Mouse (Mus musculus) embryonic facial prominence, embryonic 10.5 days (tissue): ENCODE results near the gene Rnase10. TPM values are rescaled to one million over a fixed set of nuclear protein-coding genes. Genes with fewer than 3 reads are reported as not detected.
A peak's percentile ranks its signal among the peaks of the same experiment; 100 is the strongest.

Experiments used
- DNase-seq: peaks from one replicate; pipeline ENCODE4 v3.0.0-alpha.2; 2017; ENCODE audit warnings: low spot score
- H3K27ac ChIP-seq: fragments of 300-500 bp; sonication (generic); replicated peaks from 2 replicates; pipeline ENCODE4 v1.5.1; 2016; ENCODE audit warnings: mild to moderate bottlenecking
- H3K27me3 ChIP-seq: fragments of 300-500 bp; sonication (generic); replicated peaks from 2 replicates; pipeline ENCODE4 v1.6.1; 2016; ENCODE audit warnings: low read depth, mild to moderate bottlenecking; ENCODE audit not compliant: poor library complexity, severe bottlenecking
- H3K36me3 ChIP-seq: fragments of 300-500 bp; sonication (generic); replicated peaks from 2 replicates; pipeline ENCODE4 v1.6.1; 2016; ENCODE audit warnings: mild to moderate bottlenecking, moderate library complexity
- H3K4me1 ChIP-seq: fragments of 300-500 bp; sonication (generic); 2 replicates; pipeline ENCODE4 v1.6.1; 2016
- H3K4me3 ChIP-seq: fragments of 300-500 bp; sonication (generic); 2 replicates; pipeline ENCODE4 v1.5.1; 2016; ENCODE audit warnings: mild to moderate bottlenecking, moderate library complexity
- H3K9me3 ChIP-seq: fragments of 300-500 bp; sonication (generic); 2 replicates; pipeline ENCODE4 v1.6.1; 2016; ENCODE audit warnings: mild to moderate bottlenecking
- WGBS: fragments of 180-500 bp; shearing (Covaris S2); methylation state at CpG from one replicate; pipeline ENCODE4 v1.1.7; 2016; 5-methylcytosine and 5-hydroxymethylcytosine counted together
- polyA plus RNA-seq: library from polyadenylated mRNA; unstranded; fragments of >200 nt; fragmentation: Nextera tagmentation; extraction: Ambion mirVana; gene quantifications from 2 replicates; pipeline ENCODE4 v1.2.1, GENCODE M21; 2016

Gene Rnase10
- polyA plus RNA-seq, 1 experiment from 2014 or later: not detected

DNA sequence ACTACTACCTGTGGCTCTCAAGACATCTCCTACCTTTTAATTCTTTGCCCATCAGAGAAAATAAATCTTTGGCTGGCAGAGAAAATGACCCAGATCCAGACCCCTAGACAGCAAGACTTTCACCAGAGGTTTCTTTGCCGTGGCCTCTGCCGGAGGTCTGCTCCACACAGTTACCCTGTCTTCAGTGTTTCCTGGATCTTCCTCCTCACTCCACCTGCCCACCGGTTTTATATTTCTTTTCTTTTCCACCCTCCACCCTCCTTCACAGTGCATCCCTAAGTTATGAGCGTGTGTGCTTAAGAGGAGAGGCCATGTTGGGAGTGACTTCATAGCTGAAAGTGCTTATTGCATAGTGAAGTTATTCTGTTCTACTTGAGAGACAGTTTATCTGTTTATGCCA lies 15.9 kb downstream of the Rnase10 start:
- 83% methylated on average over 4 of the region's 4 CpGs for WGBS
- Histone ChIP-seq H3K36me3 (no peaks in the 10 kb centered on the region), H3K4me3 (no peak overlapping the region), H3K27me3 (no peaks in the 10 kb centered on the region), H3K27ac (no peak overlapping the region), H3K4me1 (no peaks in the 10 kb centered on the region), H3K9me3 (no peaks in the 10 kb centered on the region)
- no peak for DNase-seq

DNA sequence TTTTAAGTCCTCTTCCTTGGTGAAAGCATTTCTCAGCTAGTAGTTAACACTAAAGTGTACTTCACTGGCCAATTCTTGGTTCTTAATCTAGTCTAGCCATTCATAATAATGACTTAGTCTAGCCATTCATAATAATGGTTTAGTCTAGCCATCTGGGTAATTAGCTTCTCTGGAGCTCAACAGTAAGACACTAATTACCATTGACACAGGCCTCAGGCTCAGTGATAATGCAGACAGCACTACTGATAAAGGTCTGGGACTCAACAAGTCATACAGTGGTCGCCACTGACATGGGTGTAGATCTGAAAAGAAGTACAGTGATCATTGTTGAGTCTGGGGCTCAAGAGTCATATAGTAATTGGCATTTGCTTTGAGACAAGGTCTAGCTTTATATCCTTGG lies 17.3 kb downstream of the Rnase10 start:
- no peaks in the 10 kb centered on the region for H3K9me3 ChIP-seq
- H3K27me3 ChIP-seq: no peaks in the 10 kb centered on the region
- WGBS: 80% methylated on average over 1 of the region's 1 CpGs
- no peak for DNase-seq
- H3K4me3 ChIP-seq: no peak overlapping the region
- no peaks in the 10 kb centered on the region for H3K4me1 ChIP-seq
- H3K27ac ChIP-seq: no peak overlapping the region
- H3K36me3 ChIP-seq: no peaks in the 10 kb centered on the region

DNA sequence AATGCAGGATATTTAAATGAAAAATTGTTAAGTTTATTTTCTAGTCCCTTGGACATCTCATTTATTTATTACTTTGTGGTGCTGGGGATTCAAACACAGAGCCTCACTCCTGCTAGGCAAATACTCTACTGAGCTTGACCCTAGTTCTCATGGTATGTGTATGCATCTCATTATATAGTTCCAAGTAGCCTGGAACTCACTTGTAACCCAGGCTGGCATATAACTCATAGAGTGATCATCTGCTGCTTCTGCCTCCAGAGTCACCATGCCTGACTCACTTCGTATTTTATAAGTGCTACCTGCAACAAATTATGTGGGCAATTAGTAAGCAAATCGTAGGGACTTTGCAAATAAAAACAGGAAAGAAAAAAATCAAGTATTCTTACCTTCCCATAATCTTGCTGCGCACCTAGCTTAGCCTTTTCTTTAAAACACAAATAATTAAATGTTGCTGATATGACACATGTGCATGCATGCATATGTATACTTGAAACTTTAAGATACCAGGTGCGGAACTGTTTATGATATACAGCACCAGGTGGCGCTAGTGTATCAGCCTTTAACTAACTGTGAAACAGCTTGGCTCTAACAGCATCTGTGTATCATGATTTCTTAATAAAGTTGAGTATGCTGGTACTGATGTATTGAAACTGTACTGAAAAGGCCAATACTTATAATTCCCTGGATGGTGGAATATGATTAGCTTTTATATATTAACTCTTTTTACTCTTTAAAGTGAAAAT lies 19.0 kb downstream of the Rnase10 start:
- H3K9me3 ChIP-seq: no peaks in the 10 kb centered on the region
- peak; percentile 61 for DNase-seq
- H3K27ac ChIP-seq: no peak overlapping the region
- H3K4me1 ChIP-seq: no peaks in the 10 kb centered on the region
- no peak overlapping the region for H3K4me3 ChIP-seq
- 37% methylated on average over 5 of the region's 5 CpGs for WGBS
- H3K27me3 ChIP-seq: no peaks in the 10 kb centered on the region
- no peaks in the 10 kb centered on the region for H3K36me3 ChIP-seq

DNA sequence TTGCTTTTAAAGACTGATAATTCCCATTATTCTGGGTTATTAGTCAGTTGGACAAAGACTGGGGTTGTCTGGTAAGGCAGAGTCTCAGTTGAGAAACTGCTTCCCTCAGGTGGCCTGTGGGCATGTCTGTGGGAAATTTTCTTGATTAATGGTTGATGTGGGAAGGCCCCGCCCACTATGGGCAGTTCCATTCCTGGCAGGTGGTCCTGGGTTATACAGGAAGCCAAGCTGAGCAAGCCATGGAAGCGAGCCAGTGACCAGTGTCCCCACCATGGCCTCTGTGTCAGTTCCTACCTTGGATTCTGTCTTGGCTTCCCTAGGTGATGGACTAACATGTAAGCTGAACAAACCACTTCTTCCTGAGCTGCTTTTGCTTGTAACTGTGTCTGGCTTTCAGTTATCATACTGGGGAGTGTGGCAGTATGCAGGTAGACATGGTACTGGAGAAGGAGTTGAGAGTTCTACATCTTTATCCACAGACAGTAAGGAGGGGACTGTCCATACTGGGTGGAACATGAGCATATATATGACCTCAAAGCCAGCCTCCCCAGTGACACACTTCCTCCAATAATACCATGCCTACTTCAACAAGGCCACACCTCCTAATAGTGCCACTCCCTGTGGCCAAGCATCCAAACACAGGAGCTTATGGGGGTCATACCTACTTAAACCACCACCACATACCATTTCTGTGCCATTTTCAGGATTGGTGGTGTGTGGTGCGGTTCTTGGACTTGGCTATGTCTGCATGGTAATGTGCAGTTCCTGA lies 20.0 kb downstream of the Rnase10 start:
- H3K9me3 ChIP-seq: no peaks in the 10 kb centered on the region
- no peak overlapping the region for H3K27ac ChIP-seq
- DNase-seq: no peak
- no peak overlapping the region for H3K4me3 ChIP-seq
- H3K27me3 ChIP-seq: no peaks in the 10 kb centered on the region
- no peaks in the 10 kb centered on the region for H3K4me1 ChIP-seq
- WGBS: 59% methylated on average over 3 of the region's 3 CpGs
- no peaks in the 10 kb centered on the region for H3K36me3 ChIP-seq

DNA sequence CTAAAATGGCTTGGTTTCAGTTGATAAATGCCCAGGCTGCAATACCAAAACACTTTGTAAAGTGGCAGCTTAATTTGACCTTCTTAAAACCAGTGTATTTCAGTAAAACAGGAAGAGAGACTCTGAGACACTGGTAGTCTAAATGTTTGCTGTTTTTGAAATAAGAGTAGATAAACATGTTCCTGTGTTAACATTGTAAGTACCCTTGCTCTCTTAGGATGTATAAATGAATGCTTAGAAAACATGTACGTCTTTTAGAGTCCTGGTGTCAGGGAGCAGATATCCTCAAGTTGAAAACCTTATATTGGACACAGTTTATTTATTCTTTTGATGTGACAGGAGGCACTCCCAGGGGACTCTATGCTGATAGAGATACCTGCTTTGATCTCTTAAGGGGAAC lies 27.7 kb downstream of the Rnase10 start:
- Histone ChIP-seq H3K9me3 (no peaks in the 10 kb centered on the region), H3K36me3 (no peaks in the 10 kb centered on the region), H3K27me3 (no peaks in the 10 kb centered on the region), H3K27ac (no peak overlapping the region), H3K4me1 (no peaks in the 10 kb centered on the region), H3K4me3 (no peak overlapping the region)
- WGBS: 71% methylated on average over 1 of the region's 1 CpGs
- no peak for DNase-seq

DNA sequence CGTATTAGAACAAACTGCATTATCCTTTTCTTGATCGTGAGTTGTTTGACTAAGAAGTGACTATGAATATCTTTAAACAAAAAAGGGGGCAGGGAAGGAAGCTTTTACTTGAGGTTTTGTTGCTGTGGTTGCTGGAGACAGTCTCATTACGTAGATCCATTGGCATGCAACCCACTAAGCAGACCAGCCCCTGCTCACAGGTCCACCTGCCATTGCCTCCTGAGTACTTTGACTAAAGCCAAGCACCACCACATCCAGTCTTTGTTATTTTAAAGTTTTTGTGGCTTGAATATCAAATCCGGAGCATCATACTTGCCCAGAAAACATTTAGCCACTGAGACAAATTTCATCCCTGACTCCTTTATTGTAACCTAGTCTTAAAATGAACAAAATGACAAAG lies 28.7 kb downstream of the Rnase10 start:
- Histone ChIP-seq H3K4me1 (no peaks in the 10 kb centered on the region), H3K9me3 (no peaks in the 10 kb centered on the region), H3K27me3 (no peaks in the 10 kb centered on the region), H3K27ac (no peak overlapping the region), H3K4me3 (no peak overlapping the region), H3K36me3 (no peaks in the 10 kb centered on the region)
- no peak for DNase-seq
- whole genome bisulfite sequencing: 87% methylated on average over 4 of the region's 4 CpGs

DNA sequence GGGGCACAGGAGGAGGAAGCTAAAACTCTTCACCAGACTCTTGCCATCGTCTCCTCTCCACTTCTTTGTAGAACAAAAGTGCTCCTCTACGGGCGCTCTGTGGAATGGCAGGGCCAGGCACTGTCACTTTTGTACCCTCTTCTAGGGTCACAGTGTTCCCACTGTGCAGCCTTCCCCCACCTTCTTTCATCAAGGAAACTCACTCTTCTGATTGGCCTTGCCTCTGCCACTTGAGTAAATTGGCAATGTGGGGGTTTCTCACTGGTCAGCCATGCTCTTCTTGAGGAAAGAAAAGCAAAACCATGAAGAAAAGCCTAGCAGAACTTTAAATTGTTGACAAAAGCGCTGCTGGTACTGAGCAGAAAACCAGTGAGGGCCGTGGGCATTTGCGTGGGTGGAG lies 34.2 kb downstream of the Rnase10 start, which contains the start of gene Rnase9:
Gene Rnase9, minus strand, starts transcription at position 101 of the 400 bp plus-strand sequence.
- no peaks in the 10 kb centered on the region for H3K4me1 ChIP-seq
- no peak within 1 kb of the TSS for H3K4me3 ChIP-seq
- H3K36me3 ChIP-seq: no peaks in the 10 kb centered on the region
- no peak within 1 kb of the TSS for H3K27ac ChIP-seq
- DNase-seq: no peak
- WGBS: 72% methylated on average over 6 of the region's 6 CpGs
- H3K27me3 ChIP-seq: no peaks in the 10 kb centered on the region
- no peaks in the 10 kb centered on the region for H3K9me3 ChIP-seq

DNA sequence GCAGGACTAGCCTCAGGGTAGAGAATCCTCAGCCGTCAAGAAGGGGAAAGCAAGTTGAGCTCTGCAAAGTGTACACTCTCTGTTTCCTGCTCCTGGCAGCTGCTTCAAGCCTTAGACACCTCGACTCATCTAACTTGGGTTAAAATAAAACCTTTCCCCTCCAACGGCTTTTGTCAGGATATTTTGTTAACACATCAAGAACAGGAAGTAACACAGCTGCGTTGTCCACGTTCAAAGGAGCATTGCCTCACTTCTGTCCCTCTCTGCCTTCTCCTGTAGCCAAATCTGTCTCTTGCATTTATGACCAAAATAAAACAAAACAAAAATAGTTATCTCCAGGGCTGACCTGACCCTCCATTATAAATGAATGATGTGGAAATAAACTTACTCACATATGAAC lies 40.3 kb downstream of the Rnase10 start:
- 56% methylated on average over 5 of the region's 5 CpGs for WGBS
- no peak overlapping the region for H3K27ac ChIP-seq
- H3K36me3 ChIP-seq: no peaks in the 10 kb centered on the region
- H3K27me3 ChIP-seq: no peaks in the 10 kb centered on the region; the same call in 1 of the 2 replicates
- peaks cover 6% of the 10 kb centered on the region for H3K4me1 ChIP-seq
- H3K4me3 ChIP-seq: no peak overlapping the region
- no peaks in the 10 kb centered on the region for H3K9me3 ChIP-seq
- no peak for DNase-seq

DNA sequence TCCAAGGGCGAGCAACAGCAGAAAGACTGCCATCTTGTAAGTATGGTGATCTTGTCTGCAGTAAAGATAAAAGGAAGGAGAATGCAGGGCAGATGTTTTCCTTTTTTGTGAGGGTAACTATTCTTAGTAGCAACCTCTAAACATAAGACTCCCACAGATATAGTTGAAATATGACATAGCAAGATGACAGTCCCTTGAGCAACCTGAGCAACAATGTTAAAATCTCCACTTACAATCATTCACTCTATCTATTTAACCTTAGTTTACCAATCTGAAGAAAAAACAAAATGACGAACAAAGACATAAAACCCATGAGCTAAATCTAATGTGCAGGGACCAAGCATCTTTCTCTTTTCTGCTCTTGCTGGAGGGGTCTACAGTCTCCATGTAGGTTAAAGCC lies 42.5 kb downstream of the Rnase10 start, which contains the start of gene Rnase11:
Gene Rnase11, minus strand, starts transcription at position 101 of the 400 bp plus-strand sequence.
- Histone ChIP-seq H3K9me3 (no peaks in the 10 kb centered on the region), H3K27me3 (no peaks in the 10 kb centered on the region; the same call in 1 of the 2 replicates), H3K36me3 (no peaks in the 10 kb centered on the region), H3K27ac (no peak within 1 kb of the TSS), H3K4me3 (no peak within 1 kb of the TSS), H3K4me1 (peaks cover 16% of the 10 kb centered on the region)
- no peak for DNase-seq
- WGBS: 87% methylated on average over 2 of the region's 2 CpGs

DNA sequence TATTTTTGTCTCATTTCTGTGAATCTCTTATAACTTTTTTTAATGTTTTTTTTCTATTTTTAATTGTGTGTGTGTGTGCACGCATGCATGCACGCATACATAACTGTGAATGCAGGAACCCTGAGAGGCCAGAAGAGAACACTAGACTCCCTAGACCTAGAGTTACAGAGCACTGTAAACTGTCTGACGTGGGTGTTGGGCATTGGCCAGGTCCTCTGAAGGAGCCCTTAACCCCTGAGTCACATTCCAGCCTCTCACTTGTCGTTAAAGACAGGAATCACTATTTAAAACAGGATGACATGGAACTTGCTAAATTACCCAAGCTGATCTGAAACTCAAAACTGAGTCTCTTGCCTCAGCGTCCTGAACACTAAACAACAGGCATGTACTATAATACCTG lies 44.4 kb downstream of the Rnase10 start:
- H3K27me3 ChIP-seq: no peaks in the 10 kb centered on the region; the same call in 1 of the 2 replicates
- H3K9me3 ChIP-seq: no peaks in the 10 kb centered on the region
- H3K27ac ChIP-seq: no peak overlapping the region
- H3K4me3 ChIP-seq: no peak overlapping the region
- no peaks in the 10 kb centered on the region for H3K36me3 ChIP-seq
- no peak for DNase-seq
- peaks cover 18% of the 10 kb centered on the region for H3K4me1 ChIP-seq
- WGBS: 59% methylated on average over 5 of the region's 5 CpGs

DNA sequence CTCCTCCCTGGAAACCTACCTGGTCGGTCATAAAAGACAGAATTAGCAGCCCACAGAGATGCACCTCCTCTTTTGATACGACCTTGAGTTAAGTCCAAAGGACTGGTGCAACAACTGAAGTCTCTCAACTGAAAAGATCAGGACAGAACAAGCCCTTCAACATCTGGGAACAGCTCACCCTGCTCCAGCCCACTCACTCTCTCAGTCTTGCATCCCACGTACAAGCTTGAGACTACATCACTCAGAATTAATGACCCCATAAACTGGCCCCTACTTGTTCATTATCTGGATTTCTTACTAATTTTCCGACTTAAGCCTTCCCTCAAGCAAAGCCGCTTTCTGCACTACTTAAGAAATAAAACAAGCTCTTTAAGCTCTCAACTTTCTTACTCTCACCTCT lies 45.6 kb downstream of the Rnase10 start:
- Histone ChIP-seq H3K27ac (no peak overlapping the region), H3K4me3 (no peak overlapping the region), H3K9me3 (no peaks in the 10 kb centered on the region), H3K27me3 (no peaks in the 10 kb centered on the region; the same call in 1 of the 2 replicates), H3K36me3 (no peaks in the 10 kb centered on the region), H3K4me1 (peaks cover 18% of the 10 kb centered on the region)
- 63% methylated on average over 5 of the region's 5 CpGs for WGBS
- no peak for DNase-seq

DNA sequence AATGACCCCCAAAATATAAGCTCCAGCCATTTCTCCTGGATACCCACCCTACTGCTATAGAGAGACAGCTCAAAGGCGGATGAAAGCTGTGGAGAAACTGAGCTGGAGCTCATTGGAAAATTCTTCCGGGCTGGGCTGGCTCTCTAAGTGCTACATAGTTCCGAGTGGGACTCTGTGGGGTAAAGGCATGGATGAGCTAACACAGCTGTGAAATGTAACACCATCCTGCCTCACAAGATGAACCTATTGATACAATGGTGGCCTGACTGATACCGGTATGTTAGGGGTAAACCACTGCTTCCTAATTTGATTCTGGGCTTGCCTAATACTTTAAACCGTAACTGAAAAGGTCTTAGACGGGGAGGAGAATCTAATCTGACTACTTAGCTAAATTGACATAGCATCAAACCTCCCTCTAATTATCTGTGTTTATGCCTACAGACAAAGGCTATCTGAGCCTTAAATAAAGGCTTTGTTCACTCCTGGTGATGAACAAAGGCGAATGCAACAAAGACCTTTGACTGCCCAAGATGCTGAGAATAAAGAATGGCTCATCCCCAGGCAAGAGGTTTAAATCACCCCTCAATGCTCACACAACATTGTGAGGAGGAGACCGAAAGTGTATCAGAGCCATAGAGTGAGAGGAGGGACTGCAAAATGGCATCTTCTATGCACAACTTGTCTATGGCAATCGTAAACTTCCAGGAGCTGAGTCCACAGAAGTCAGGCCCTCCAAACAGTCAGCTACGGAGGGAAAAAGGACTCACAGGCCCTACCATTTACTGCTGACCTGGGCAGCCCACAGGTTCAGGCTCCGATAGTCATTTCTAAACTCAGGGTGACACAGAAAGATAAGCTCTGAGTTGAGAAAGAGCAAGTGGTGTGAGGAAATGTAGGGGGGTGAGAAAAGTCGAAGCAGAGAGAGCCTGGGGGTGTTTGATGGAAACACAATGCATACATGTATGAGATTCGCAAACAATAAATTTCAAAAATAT lies 47.0 kb downstream of the Rnase10 start:
- DNase-seq: no peak
- no peaks in the 10 kb centered on the region; the same call in 1 of the 2 replicates for H3K27me3 ChIP-seq
- WGBS: 38% methylated on average over 13 of the region's 13 CpGs
- H3K4me3 ChIP-seq: no peak overlapping the region
- H3K27ac ChIP-seq: no peak overlapping the region
- H3K9me3 ChIP-seq: no peaks in the 10 kb centered on the region
- H3K36me3 ChIP-seq: no peaks in the 10 kb centered on the region
- peaks cover 18% of the 10 kb centered on the region for H3K4me1 ChIP-seq
